Mouse (Mus musculus): ENCODE results near the gene Mau2.

Mau2 gene

DNA sequence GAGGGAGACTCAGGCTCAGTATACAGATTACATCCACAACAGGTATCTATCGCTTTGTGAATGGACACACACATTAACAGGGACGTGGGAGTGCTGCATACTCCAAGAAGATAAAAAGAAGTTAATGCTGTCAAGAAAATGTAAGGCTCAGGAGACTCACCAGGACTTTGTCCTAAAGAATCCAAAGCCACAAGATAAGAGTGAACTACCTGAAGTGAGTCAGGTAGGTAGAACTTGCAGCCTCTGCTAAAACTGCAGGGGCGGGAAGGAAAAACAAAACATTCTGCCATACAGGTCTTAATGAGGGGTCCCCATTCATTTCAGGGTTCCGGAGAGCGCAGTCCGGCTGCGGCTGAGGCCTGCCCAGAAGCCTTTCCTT, 69.5 kb downstream of the Mau2 start:
- DNase-seq: no peak

DNA sequence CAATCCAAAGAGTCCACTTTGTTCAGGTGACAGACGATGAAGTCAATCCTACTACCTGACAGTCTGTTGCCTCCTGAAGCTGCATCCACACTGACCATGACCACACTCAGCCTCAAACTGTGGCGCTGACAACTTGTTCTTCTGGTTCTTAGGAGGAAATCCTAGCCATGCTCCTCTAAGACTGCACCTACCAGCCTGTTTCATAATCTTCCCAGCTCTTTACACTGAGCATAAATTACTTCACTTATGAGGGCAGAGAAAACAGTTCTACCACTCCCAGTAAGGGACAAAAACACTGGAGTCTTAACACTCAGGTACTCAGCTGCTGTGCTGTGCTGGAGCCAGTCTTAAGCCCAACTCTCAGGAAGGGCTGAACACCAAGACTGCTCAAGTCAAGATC, 71.7 kb downstream of the Mau2 start:
- DNase-seq: no peak

DNA sequence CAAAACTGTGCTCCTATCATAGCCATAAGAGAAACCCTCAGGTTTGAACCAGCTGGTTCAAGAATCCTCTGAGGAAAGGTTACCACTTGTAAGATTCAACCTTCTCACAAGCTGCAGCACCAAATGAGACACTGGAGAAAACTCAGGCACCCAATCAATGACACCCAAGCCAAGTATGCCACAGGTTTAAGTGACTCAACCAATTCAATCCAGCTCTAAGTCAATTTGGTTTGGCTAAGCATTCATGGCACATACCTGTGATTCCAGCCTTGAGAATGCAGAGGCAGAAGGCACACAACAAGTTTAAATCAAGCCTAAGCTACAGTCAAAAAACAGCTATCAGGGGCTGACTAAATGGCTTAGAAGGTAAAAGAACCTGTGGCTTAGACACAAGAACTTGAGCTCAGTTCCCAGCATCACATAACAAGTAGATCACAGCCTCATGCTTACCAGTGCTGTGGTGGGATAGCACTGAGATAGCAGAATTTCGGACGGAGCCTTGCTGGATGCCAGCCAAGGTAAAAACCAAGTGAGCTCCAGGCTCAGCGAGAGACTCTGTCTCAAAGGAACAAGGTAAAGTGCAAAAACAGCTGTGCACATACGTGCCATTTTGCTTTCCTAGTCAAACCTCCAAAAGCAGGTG, 75.1 kb downstream of the Mau2 start:
- DNase-seq: no peak
